Mouse (Mus musculus): Measurements from ENCODE around the gene 2310022A10Rik. TPM values are rescaled to one million over a fixed set of nuclear protein-coding genes. Genes with fewer than 3 reads are reported as not detected.

2310022A10Rik gene
- total RNA-seq (2021) (10 to 100 TPM; 72.0 to 72.1 TPM), polyA plus RNA-seq (2012; rRNA removed) (79.5 and 87.4 TPM in 2 replicates)
- long read RNA-seq, transcript 2310022A10Rik-204 (9 exons, 1,871 nt), result major isoform, 45 of 105 reads
- long read RNA-seq, transcript 2310022A10Rik-205 (11 exons, 1,989 nt), result minor isoform, 23 of 105 reads
- long read RNA-seq, partial matches to known transcripts, result 13 of 105 reads
- long read RNA-seq, other reads (novel, unspliced or antisense), result 21 of 105 reads

- intact Hi-C loops (cut with DNase I), result no loop called here
- TF ChIP-seq CTCF (IDR thresholded peaks at IDR 0.05) (no peak), POLR2A (IDR thresholded peaks at IDR 0.05; ENCODE audit: insufficient read depth, low read depth, low read length) (peak; percentile 62; the same call in 1 of the 2 replicates), EP300 (IDR thresholded peaks at IDR 0.05; ENCODE audit: insufficient read depth, low read depth, low read length) (peak; percentile 75; the same call in 1 of the 2 replicates)
- no peaks in the 10 kb centered on the region for H3K36me3 ChIP-seq (ENCODE audit: control insufficient read depth, insufficient read depth, low read length)
- H3K27ac ChIP-seq, result peak within 1 kb of the TSS; percentile 75
- no peaks in the 10 kb centered on the region for H3K4me1 ChIP-seq (ENCODE audit: control insufficient read depth, insufficient read depth, low read length)
- H3K9ac ChIP-seq (ENCODE audit: low read depth, low read length), result peak within 1 kb of the TSS; percentile 64
- DNase-seq, result peak; percentile 93 to 96
- peak within 1 kb of the TSS; percentile 94 for H3K4me3 ChIP-seq
- WGBS, result under 1% methylated on average over 40 of the region's 41 CpGs
- H3K27me3 ChIP-seq (ENCODE audit: control insufficient read depth, insufficient read depth, low read length), result no peaks in the 10 kb centered on the region
- no peaks in the 10 kb centered on the region for H3K79me2 ChIP-seq (replicated peaks; ENCODE audit: control insufficient read depth, insufficient read depth, low read length)
Measured at GRCm38 (mm10) chr7:27552931-27553513, at the start of gene 2310022A10Rik, which contains the start of gene Pld3. TSS of gene 2310022A10Rik (plus strand) at chr7:27553233. TSS of gene Pld3 (minus strand) at chr7:27553218.

GRCm38 (mm10) chr7:27506765-27507370, 46.2 kb upstream of the 2310022A10Rik start:
- H3K27ac ChIP-seq, result peak overlapping the region; percentile 91
- H3K27me3 ChIP-seq (ENCODE audit: control insufficient read depth, insufficient read depth, low read length), result no peaks in the 10 kb centered on the region
- H3K4me1 ChIP-seq (ENCODE audit: control insufficient read depth, insufficient read depth, low read length), result peaks cover 2% of the 10 kb centered on the region
- TF ChIP-seq POLR2A (IDR thresholded peaks at IDR 0.05; ENCODE audit: insufficient read depth, low read depth, low read length), result no peak
- no peak for TF ChIP-seq EP300 (IDR thresholded peaks at IDR 0.05; ENCODE audit: insufficient read depth, low read depth, low read length)
- no peak for TF ChIP-seq CTCF (IDR thresholded peaks at IDR 0.05)
- DNase-seq, result no peak
- H3K4me3 ChIP-seq, result no peak overlapping the region
- WGBS, result 35% methylated on average over 9 of the region's 9 CpGs
- H3K79me2 ChIP-seq (replicated peaks; ENCODE audit: control insufficient read depth, insufficient read depth, low read length), result no peaks in the 10 kb centered on the region
- no peak overlapping the region for H3K9ac ChIP-seq (ENCODE audit: low read depth, low read length)
- intact Hi-C loops (cut with DNase I), result loop anchor here (5.0 kb wide), 1 partner anchor 85 kb away; the partner anchor contains the start of gene Akt2
- no peaks in the 10 kb centered on the region for H3K36me3 ChIP-seq (ENCODE audit: control insufficient read depth, insufficient read depth, low read length)

- H3K4me3 ChIP-seq, result peak overlapping the region; percentile 64
- DNase-seq, result peak; percentile 97 to 98
- H3K27ac ChIP-seq, result peak overlapping the region; percentile 91
- TF ChIP-seq CTCF (IDR thresholded peaks at IDR 0.05), result peak; percentile 32
- TF ChIP-seq EP300 (IDR thresholded peaks at IDR 0.05; ENCODE audit: insufficient read depth, low read depth, low read length), result no peak
- TF ChIP-seq POLR2A (IDR thresholded peaks at IDR 0.05; ENCODE audit: insufficient read depth, low read depth, low read length), result peak; percentile 92
- H3K27me3 ChIP-seq (ENCODE audit: control insufficient read depth, insufficient read depth, low read length), result no peaks in the 10 kb centered on the region
- peak overlapping the region; percentile 65 for H3K9ac ChIP-seq (ENCODE audit: low read depth, low read length)
- intact Hi-C loops (cut with DNase I), result loop anchor here (2.0 to 5.0 kb wide), 3 partner anchors 17 to 84 kb away; partner anchors contain the start of gene Akt2
- H3K36me3 ChIP-seq (ENCODE audit: control insufficient read depth, insufficient read depth, low read length), result no peaks in the 10 kb centered on the region
- under 1% methylated on average over 54 of the region's 54 CpGs for WGBS
- H3K79me2 ChIP-seq (replicated peaks; ENCODE audit: control insufficient read depth, insufficient read depth, low read length), result no peaks in the 10 kb centered on the region
- H3K4me1 ChIP-seq (ENCODE audit: control insufficient read depth, insufficient read depth, low read length), result peaks cover 2% of the 10 kb centered on the region; the same call in 1 of the 2 replicates
Measured at GRCm38 (mm10) chr7:27507711-27508647, 45.1 kb upstream of the 2310022A10Rik start.

GRCm38 (mm10) chr7:27508648-27509005, 44.4 kb upstream of the 2310022A10Rik start:
- peak; percentile 87 for TF ChIP-seq CTCF (IDR thresholded peaks at IDR 0.05)
- no peak for TF ChIP-seq POLR2A (IDR thresholded peaks at IDR 0.05; ENCODE audit: insufficient read depth, low read depth, low read length)
- TF ChIP-seq EP300 (IDR thresholded peaks at IDR 0.05; ENCODE audit: insufficient read depth, low read depth, low read length), result peak; percentile 52; the same call in 1 of the 2 replicates
- Histone ChIP-seq H3K4me1 (ENCODE audit: control insufficient read depth, insufficient read depth, low read length) (peaks cover 2% of the 10 kb centered on the region; the same call in 1 of the 2 replicates), H3K27ac (peak overlapping the region; percentile 91), H3K9ac (ENCODE audit: low read depth, low read length) (no peak overlapping the region), H3K4me3 (peak overlapping the region; percentile 64), H3K27me3 (ENCODE audit: control insufficient read depth, insufficient read depth, low read length) (no peaks in the 10 kb centered on the region), H3K79me2 (replicated peaks; ENCODE audit: control insufficient read depth, insufficient read depth, low read length) (no peaks in the 10 kb centered on the region), H3K36me3 (ENCODE audit: control insufficient read depth, insufficient read depth, low read length) (no peaks in the 10 kb centered on the region)
- intact Hi-C loops (cut with DNase I), result loop anchor here (1.0 to 5.0 kb wide), 4 partner anchors 18 to 84 kb away; partner anchors contain the start of gene Akt2
- 17% methylated on average over 6 of the region's 6 CpGs for WGBS
- peak; percentile 59 to 72 for DNase-seq

- WGBS, result 92% methylated on average over 2 of the region's 2 CpGs
- intact Hi-C loops (cut with DNase I), result no loop called here
- H3K27me3 ChIP-seq (ENCODE audit: control insufficient read depth, insufficient read depth, low read length), result no peaks in the 10 kb centered on the region
- no peaks in the 10 kb centered on the region for H3K36me3 ChIP-seq (ENCODE audit: control insufficient read depth, insufficient read depth, low read length)
- no peak for DNase-seq
- TF ChIP-seq EP300 (IDR thresholded peaks at IDR 0.05; ENCODE audit: insufficient read depth, low read depth, low read length) (no peak), POLR2A (IDR thresholded peaks at IDR 0.05; ENCODE audit: insufficient read depth, low read depth, low read length) (no peak)
- no peak overlapping the region for H3K4me3 ChIP-seq
- H3K9ac ChIP-seq (ENCODE audit: low read depth, low read length), result no peak overlapping the region
- H3K79me2 ChIP-seq (replicated peaks; ENCODE audit: control insufficient read depth, insufficient read depth, low read length), result no peaks in the 10 kb centered on the region
- H3K27ac ChIP-seq, result no peak overlapping the region
- H3K4me1 ChIP-seq (ENCODE audit: control insufficient read depth, insufficient read depth, low read length), result peaks cover 2% of the 10 kb centered on the region; the same call in 1 of the 2 replicates
Measured at GRCm38 (mm10) chr7:27510809-27511208, 42.2 kb upstream of the 2310022A10Rik start.

Measured in heart, adult 2 months (tissue).